In genomic region chr14:34503325-34503647, GRCm38 (mm10) we compare ENCODE assay signal across 8 mouse cellular contexts. TPM values are rescaled to one million over a fixed set of nuclear protein-coding genes. Genes with fewer than 3 reads are reported as not detected.
A peak's percentile ranks its signal among the peaks of the same experiment; 100 is the strongest.
DNase-seq lines count a peak whose midpoint lies in the region; ATAC-seq and TF ChIP-seq lines count a peak whose summit lies in the region.

Bmpr1a (minus strand) TSS chr14:34503341.

- TF ChIP-seq CTCF in lung, postnatal 0 days (IDR thresholded peaks at IDR 0.05), result no peak

- H3K4me2 ChIP-seq in lung, postnatal 0 days (replicated peaks; ENCODE audit: low read depth, low read length), result peak within 1 kb of the TSS; percentile 86
- H3K4me2 ChIP-seq in embryonic facial prominence, embryonic 14.5 days (ENCODE audit: low read depth, low read length), result peak within 1 kb of the TSS; percentile 65
- H3K4me2 ChIP-seq in liver, embryonic 11.5 days, result peak within 1 kb of the TSS; percentile 93

- 4% methylated on average over 15 of the region's 15 CpGs for WGBS in lung, postnatal 0 days
- 7% methylated on average over 15 of the region's 15 CpGs for WGBS in embryonic facial prominence, embryonic 14.5 days
- 11% methylated on average over 15 of the region's 15 CpGs for WGBS in liver, embryonic 11.5 days

- intact Hi-C loops in heart, postnatal 25 days (cut with DNase I), result loop anchor here (10.0 kb wide), 1 partner anchor 188 kb away; the partner anchor contains the start of genes Glud1 and Shld2

- H3K9ac ChIP-seq in lung, postnatal 0 days (replicated peaks; ENCODE audit: low read depth), result peak within 1 kb of the TSS; percentile 95
- peak within 1 kb of the TSS; percentile 100 for H3K9ac ChIP-seq in embryonic facial prominence, embryonic 14.5 days (ENCODE audit: low read depth, low read length)
- peak within 1 kb of the TSS; percentile 93 for H3K9ac ChIP-seq in liver, embryonic 11.5 days (ENCODE audit: low read depth, low read length)

- no peak for DNase-seq in lung, postnatal 0 days (ENCODE audit: low spot score)
- no peak for DNase-seq in lung, postnatal 4 days
- DNase-seq in embryonic facial prominence, embryonic 14.5 days (ENCODE audit: low spot score), result no peak
- no peak for DNase-seq in heart, postnatal 25 days (ENCODE audit: low spot score)
- no peak for DNase-seq in liver, embryonic 11.5 days (ENCODE audit: low spot score)
- DNase-seq in right cerebral cortex, adult 18-20 months, result no peak
- DNase-seq in kidney, postnatal 14 days, result no peak

- H3K36me3 ChIP-seq in lung, postnatal 0 days (ENCODE audit: insufficient read depth, low read length), result no peaks in the 10 kb centered on the region
- no peaks in the 10 kb centered on the region for H3K36me3 ChIP-seq in embryonic facial prominence, embryonic 14.5 days (ENCODE audit: control insufficient read depth, insufficient read depth, low read length)
- no peaks in the 10 kb centered on the region for H3K36me3 ChIP-seq in liver, embryonic 11.5 days (ENCODE audit: control insufficient read depth, insufficient read depth, low read length)

- H3K9me3 ChIP-seq in lung, postnatal 0 days (ENCODE audit: low read length), result no peaks in the 10 kb centered on the region
- H3K9me3 ChIP-seq in embryonic facial prominence, embryonic 14.5 days (ENCODE audit: control insufficient read depth, low read length), result no peaks in the 10 kb centered on the region
- no peaks in the 10 kb centered on the region for H3K9me3 ChIP-seq in liver, embryonic 11.5 days (ENCODE audit: control insufficient read depth, low read length)

- TF ChIP-seq EP300 in lung, postnatal 0 days (IDR thresholded peaks at IDR 0.05), result 0 out of 2 replicates have a peak, but pooled peaks have one; percentile 20

- H3K27me3 ChIP-seq in lung, postnatal 0 days (replicated peaks; ENCODE audit: insufficient read depth, low read length), result no peaks in the 10 kb centered on the region
- no peaks in the 10 kb centered on the region for H3K27me3 ChIP-seq in embryonic facial prominence, embryonic 14.5 days (replicated peaks; ENCODE audit: control insufficient read depth, insufficient read depth, low read length)
- no peaks in the 10 kb centered on the region; the same call in 1 of the 2 replicates for H3K27me3 ChIP-seq in liver, embryonic 11.5 days (replicated peaks; ENCODE audit: control insufficient read depth, insufficient read depth, low read length)

- peak within 1 kb of the TSS; percentile 92 for H3K4me3 ChIP-seq in lung, postnatal 0 days (ENCODE audit: low read depth, low read length)
- peak within 1 kb of the TSS; percentile 98 for H3K4me3 ChIP-seq in embryonic facial prominence, embryonic 14.5 days (ENCODE audit: low read depth, low read length)
- H3K4me3 ChIP-seq in liver, embryonic 11.5 days (ENCODE audit: low read depth, low read length), result peak within 1 kb of the TSS; percentile 83

- peak within 1 kb of the TSS; percentile 97 for H3K27ac ChIP-seq in lung, postnatal 0 days (ENCODE audit: low read length)
- H3K27ac ChIP-seq in embryonic facial prominence, embryonic 14.5 days (replicated peaks; ENCODE audit: low read depth, low read length), result peak within 1 kb of the TSS; percentile 99
- H3K27ac ChIP-seq in liver, embryonic 11.5 days (ENCODE audit: low read depth, low read length), result peak within 1 kb of the TSS; percentile 91

- H3K4me1 ChIP-seq in lung, postnatal 0 days (ENCODE audit: insufficient read depth, low read depth, low read length), result peaks cover 11% of the 10 kb centered on the region; the same call in 1 of the 2 replicates
- H3K4me1 ChIP-seq in embryonic facial prominence, embryonic 14.5 days (ENCODE audit: control insufficient read depth, insufficient read depth, low read length), result peaks cover 25% of the 10 kb centered on the region
- peaks cover 10% of the 10 kb centered on the region for H3K4me1 ChIP-seq in liver, embryonic 11.5 days (replicated peaks; ENCODE audit: control insufficient read depth, insufficient read depth, low read length)

- ATAC-seq in lung, postnatal 0 days, result no peak; the same call in 1 of the 2 replicates
- no peak for ATAC-seq in embryonic facial prominence, embryonic 14.5 days (ENCODE audit: low read depth)
- ATAC-seq in liver, embryonic 11.5 days (replicated peaks; ENCODE audit: low FRiP score), result no peak
- ATAC-seq in frontal cortex, adult (ENCODE audit: low TSS enrichment), result no peak; the same call in 1 of the 2 replicates

RNA-seq across cellular contexts. Expression of gene Bmpr1a, which starts in this region (rescaled TPM):
- 19.6 and 20.8 TPM in 2 replicates for polyA plus RNA-seq in lung, postnatal 0 days (2015; fragmentation: Nextera tagmentation; extraction: Ambion mirVana)
- polyA plus RNA-seq in embryonic facial prominence, embryonic 14.5 days (2014; fragmentation: Nextera tagmentation; extraction: Ambion mirVana), result 65.0 and 68.7 TPM in 2 replicates
- total RNA-seq in heart, postnatal 25 days (2021), result 10 to 100 TPM; 71.8 to 77.5 TPM
- polyA plus RNA-seq in liver, embryonic 11.5 days (2014; fragmentation: Nextera tagmentation; extraction: Ambion mirVana), result 17.4 and 18.0 TPM in 2 replicates
